Mouse (Mus musculus) limb, embryonic 14.5 days (tissue): ENCODE measurements at regions not wholly inside any gene's neighbourhood (a gene's known extent, or its start where the extent isn't known, plus 50 kb on each side); places are given as distances from the start of the nearest gene placed in this dataset.

Experiments used
- ATAC-seq: fragments of 200-750 bp; cut with Nextera tagmentation; 2 replicates; pipeline ENCODE4 v1.8.0; 2017; ENCODE audit warnings: low read depth, moderate number of reproducible peaks, moderate TSS enrichment; ENCODE audit not compliant: low FRiP score
- DNase-seq: peaks from one replicate; pipeline ENCODE4 v3.0.0-alpha.2; 2015; ENCODE audit warnings: low spot score
- H3K27ac ChIP-seq: fragments of 300-500 bp; sonication (generic); replicated peaks from 2 replicates; pipeline ENCODE4 v1.5.1; 2014; ENCODE audit warnings: low read depth, mild to moderate bottlenecking, low read length, moderate library complexity, mixed read lengths
- H3K27me3 ChIP-seq: fragments of 300-500 bp; sonication (generic); 2 replicates; pipeline ENCODE4 v1.6.1; 2014; ENCODE audit warnings: low read length, mixed read lengths; ENCODE audit not compliant: control insufficient read depth, insufficient read depth
- H3K36me3 ChIP-seq: fragments of 300-500 bp; sonication (generic); 2 replicates; pipeline ENCODE4 v1.6.1; 2014; ENCODE audit warnings: mild to moderate bottlenecking, low read length, moderate library complexity, mixed read lengths; ENCODE audit not compliant: control insufficient read depth, insufficient read depth
- H3K4me1 ChIP-seq: fragments of 300-500 bp; sonication (generic); 2 replicates; pipeline ENCODE4 v1.6.1; 2014; ENCODE audit warnings: antibody characterized with exemption, low read length, mixed read lengths; ENCODE audit not compliant: control insufficient read depth, insufficient read depth
- H3K4me2 ChIP-seq: fragments of 300-500 bp; sonication (generic); replicated peaks from 2 replicates; pipeline ENCODE4 v1.6.1; 2014; ENCODE audit warnings: low read depth, mild to moderate bottlenecking, low read length, moderate library complexity; ENCODE audit not compliant: severe bottlenecking
- H3K4me3 ChIP-seq: fragments of 300-500 bp; sonication (generic); replicated peaks from 2 replicates; pipeline ENCODE4 v1.5.1; 2014; ENCODE audit warnings: low read length
- H3K9ac ChIP-seq: fragments of 300-500 bp; sonication (generic); 2 replicates; pipeline ENCODE4 v1.6.1; 2014; ENCODE audit warnings: mild to moderate bottlenecking, low read depth, low read length, moderate library complexity; ENCODE audit not compliant: severe bottlenecking
- H3K9me3 ChIP-seq: fragments of 300-500 bp; sonication (generic); 2 replicates; pipeline ENCODE4 v1.6.1; 2016; ENCODE audit warnings: low read length; ENCODE audit not compliant: control insufficient read depth
- POLR2A ChIP-seq: fragments of 200-500 bp; IDR thresholded peaks from 2 replicates; pipeline ENCODE4 v1.8.0; 2012; ENCODE audit warnings: inconsistent platforms, mild to moderate bottlenecking, moderate library complexity, borderline replicate concordance; ENCODE audit not compliant: insufficient read depth, insufficient read length; ENCODE audit errors: extremely low read depth
- WGBS: fragments of 180-500 bp; shearing (Covaris S2); extraction: QIAGEN DNeasy Blood & Tissue Kit; methylation state at CpG from one replicate; pipeline ENCODE4 v1.1.7; 2014; 5-methylcytosine and 5-hydroxymethylcytosine counted together

- WGBS, result 83% methylated on average over 1 of the region's 1 CpGs
- Histone ChIP-seq H3K4me2 (no peak overlapping the region), H3K27me3 (no peaks in the 10 kb centered on the region), H3K27ac (no peak overlapping the region), H3K9me3 (no peaks in the 10 kb centered on the region), H3K4me1 (no peaks in the 10 kb centered on the region), H3K9ac (no peak overlapping the region), H3K36me3 (no peaks in the 10 kb centered on the region), H3K4me3 (no peak overlapping the region)
- no peak for DNase-seq
- ATAC-seq, result no peak
- TF ChIP-seq POLR2A, result no peak
Observed at GRCm38 (mm10) chr11:66696791-66697190, 171.0 kb upstream of the Shisa6 start.

DNA sequence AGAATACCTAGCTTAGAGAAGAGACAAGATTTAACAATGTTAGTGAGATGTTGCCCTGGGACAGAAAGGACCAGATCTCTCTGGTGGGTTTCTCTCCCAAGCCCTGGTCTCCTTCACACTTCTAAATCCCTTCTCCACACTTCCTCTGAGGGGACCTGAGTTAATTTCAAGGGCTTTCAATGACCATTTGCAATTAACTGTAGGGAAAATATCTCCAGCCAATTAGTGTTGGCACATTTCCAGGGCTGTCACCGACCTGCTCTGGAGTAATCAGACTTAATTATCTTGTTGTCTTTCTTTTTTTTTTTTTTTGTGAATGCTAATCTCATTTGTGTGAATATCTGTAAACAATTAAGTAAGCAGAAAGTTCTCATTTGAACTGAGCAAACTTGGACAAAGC lies 166.3 kb upstream of the Pirt start:
- no peaks in the 10 kb centered on the region for H3K36me3 ChIP-seq
- DNase-seq, result no peak
- H3K9ac ChIP-seq, result no peak overlapping the region
- H3K27me3 ChIP-seq, result no peaks in the 10 kb centered on the region
- H3K9me3 ChIP-seq, result no peaks in the 10 kb centered on the region
- no peaks in the 10 kb centered on the region for H3K4me1 ChIP-seq
- WGBS, result 31% methylated on average over 1 of the region's 1 CpGs
- H3K4me2 ChIP-seq, result no peak overlapping the region
- TF ChIP-seq POLR2A, result no peak
- H3K4me3 ChIP-seq, result no peak overlapping the region
- ATAC-seq, result no peak
- no peak overlapping the region for H3K27ac ChIP-seq

GRCm38 (mm10) chr11:66789997-66790396 lies 121.8 kb upstream of the Pirt start:
- Histone ChIP-seq H3K36me3 (no peaks in the 10 kb centered on the region), H3K4me2 (no peak overlapping the region), H3K27ac (no peak overlapping the region), H3K4me3 (no peak overlapping the region), H3K9ac (no peak overlapping the region), H3K27me3 (no peaks in the 10 kb centered on the region), H3K4me1 (no peaks in the 10 kb centered on the region), H3K9me3 (no peaks in the 10 kb centered on the region)
- DNase-seq (no peak), ATAC-seq (no peak)
- TF ChIP-seq POLR2A, result no peak
- WGBS, result 53% methylated on average over 3 of the region's 3 CpGs

- H3K9me3 ChIP-seq, result no peaks in the 10 kb centered on the region
- TF ChIP-seq POLR2A, result no peak
- ATAC-seq, result no peak
- no peak overlapping the region for H3K27ac ChIP-seq
- no peaks in the 10 kb centered on the region for H3K4me1 ChIP-seq
- no peak overlapping the region for H3K4me2 ChIP-seq
- DNase-seq, result no peak
- 89% methylated on average over 5 of the region's 5 CpGs for WGBS
- no peaks in the 10 kb centered on the region for H3K27me3 ChIP-seq
- no peaks in the 10 kb centered on the region for H3K36me3 ChIP-seq
- no peak overlapping the region for H3K4me3 ChIP-seq
- no peak overlapping the region for H3K9ac ChIP-seq
Observed at GRCm38 (mm10) chr11:66806887-66807286, 104.9 kb upstream of the Pirt start.

DNA sequence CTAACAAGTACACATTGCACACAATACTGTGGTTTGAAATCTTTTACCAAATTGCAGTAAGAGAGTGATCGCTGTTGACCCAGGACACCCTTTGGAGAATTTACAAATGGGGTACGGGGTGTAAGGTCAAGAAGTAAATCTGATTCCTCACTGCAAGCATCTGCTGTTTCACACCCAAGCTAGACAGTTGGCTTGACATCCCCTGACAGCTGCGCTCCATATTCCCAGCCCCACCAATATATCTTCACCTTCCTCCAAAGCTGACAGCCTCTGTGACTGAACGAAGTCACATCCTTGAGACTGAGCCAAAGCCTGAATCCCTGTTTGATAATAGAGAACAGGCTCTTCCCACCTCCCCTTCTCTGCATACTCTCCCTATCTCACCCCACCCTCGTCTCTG lies 98.5 kb upstream of the Pirt start:
- Histone ChIP-seq H3K4me1 (no peaks in the 10 kb centered on the region), H3K9ac (no peak overlapping the region), H3K9me3 (no peaks in the 10 kb centered on the region), H3K27ac (no peak overlapping the region), H3K27me3 (no peaks in the 10 kb centered on the region), H3K36me3 (no peaks in the 10 kb centered on the region), H3K4me2 (no peak overlapping the region), H3K4me3 (no peak overlapping the region)
- no peak for ATAC-seq
- 47% methylated on average over 5 of the region's 5 CpGs for WGBS
- no peak for TF ChIP-seq POLR2A
- no peak for DNase-seq

DNA sequence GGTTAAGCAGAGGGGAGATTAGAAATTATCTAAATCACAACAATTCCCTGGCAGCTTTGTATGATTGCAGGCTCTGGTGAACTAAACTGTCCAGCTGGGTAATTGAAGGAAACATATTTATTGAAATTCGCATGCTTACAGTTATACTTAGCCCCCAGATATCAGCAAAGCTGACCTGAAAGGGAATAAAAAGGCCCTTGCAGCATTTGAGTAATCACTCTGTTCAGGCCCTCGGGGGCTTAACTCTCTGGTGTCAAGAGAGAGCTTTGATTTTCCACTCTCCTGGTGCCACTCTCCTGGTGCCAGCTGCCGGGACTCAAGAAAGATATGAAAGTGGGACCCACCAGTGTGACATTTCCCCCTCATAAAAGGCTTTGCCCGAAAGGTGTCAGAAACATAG lies 98.0 kb upstream of the Pirt start:
- no peak overlapping the region for H3K4me3 ChIP-seq
- H3K27me3 ChIP-seq, result no peaks in the 10 kb centered on the region
- no peak overlapping the region for H3K9ac ChIP-seq
- DNase-seq (no peak), ATAC-seq (no peak)
- H3K4me2 ChIP-seq, result no peak overlapping the region
- no peak overlapping the region for H3K27ac ChIP-seq
- no peaks in the 10 kb centered on the region for H3K36me3 ChIP-seq
- H3K9me3 ChIP-seq, result no peaks in the 10 kb centered on the region
- no peaks in the 10 kb centered on the region for H3K4me1 ChIP-seq
- WGBS, result 26% methylated on average over 4 of the region's 4 CpGs
- TF ChIP-seq POLR2A, result no peak
